Mouse (Mus musculus) layer of hippocampus, postnatal 14 days (tissue): Measurements from ENCODE around the gene Rora. TPM values are rescaled to one million over a fixed set of nuclear protein-coding genes. Genes with fewer than 3 reads are reported as not detected.

ENCODE experiments used
- DNase-seq, 2 experiments: peaks; one replicate each; pipeline ENCODE4 v3.0.0; 2021 to 2022; ENCODE audit warnings: low spot score in 2 of 2, mixed read lengths in 1 of 2
- total RNA-seq, 2 experiments: library from RNA; stranded (reverse); gene quantifications; 2 replicates each; pipeline ENCODE4 v1.2.3; 2021

Rora gene
- total RNA-seq, 2 experiments from 2014 or later: 29.3 to 49.5 TPM

DNA sequence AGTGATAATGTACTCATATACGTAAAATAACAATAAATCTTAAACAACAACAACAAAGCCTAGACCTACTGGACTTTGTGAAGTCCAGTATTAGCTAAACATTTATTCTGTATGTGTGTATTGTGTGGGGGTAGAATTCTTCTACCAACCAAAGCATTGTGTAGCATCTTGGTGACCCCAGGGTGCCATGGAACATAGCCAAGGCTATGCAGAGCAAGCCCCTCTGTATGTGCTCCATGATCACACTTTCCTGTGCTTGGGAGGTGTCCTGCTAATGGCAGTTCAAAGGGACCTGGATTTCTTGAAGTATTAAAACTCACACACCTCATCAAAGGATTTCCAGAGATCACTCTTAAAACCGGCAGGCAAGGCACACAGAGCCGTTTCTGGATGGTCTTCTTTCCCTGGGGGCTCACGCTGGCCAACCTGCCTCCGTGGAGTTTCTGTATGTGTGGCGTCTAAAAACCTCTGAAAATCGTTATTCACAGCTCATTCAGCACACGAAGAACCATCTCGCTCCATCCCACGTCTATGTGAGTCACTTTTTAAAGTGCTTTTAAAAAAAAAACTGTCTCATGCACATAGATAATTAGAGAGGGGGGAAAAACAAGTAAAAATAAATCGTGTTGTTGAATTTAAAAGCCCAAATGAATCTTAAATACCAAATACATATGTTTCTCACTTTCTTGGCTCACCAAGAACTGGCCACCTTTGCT is 92.5 kb downstream of the Rora start:
- no peak for DNase-seq

GRCm38 (mm10) chr9:68756976-68757375 is 103.4 kb downstream of the Rora start:
- DNase-seq: no peak

DNA sequence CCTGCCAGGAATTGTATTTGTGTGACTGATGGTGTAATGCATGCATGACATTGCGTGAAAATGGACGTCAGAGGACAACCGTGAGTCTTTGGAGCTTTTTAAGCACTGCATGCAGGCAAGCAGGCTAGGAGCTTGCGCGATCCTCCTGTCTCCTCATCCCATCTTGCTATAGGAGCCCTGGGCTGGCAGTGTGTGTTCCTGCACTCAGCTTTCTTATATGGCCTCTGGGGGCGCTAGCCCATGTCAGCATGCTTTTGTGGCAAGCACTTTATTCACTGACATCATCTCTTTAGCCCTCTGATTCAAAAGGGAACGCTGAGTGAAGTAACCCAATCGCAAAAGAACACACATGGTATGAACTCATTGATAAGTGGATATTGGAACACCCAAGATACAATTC is 105.7 kb downstream of the Rora start:
- DNase-seq: no peak

GRCm38 (mm10) chr9:68760329-68760728 is 106.7 kb downstream of the Rora start:
- DNase-seq: no peak

- DNase-seq: no peak
Measured at GRCm38 (mm10) chr9:68760876-68761275, 107.3 kb downstream of the Rora start.

- DNase-seq: no peak
Measured at GRCm38 (mm10) chr9:68761672-68762071, 108.1 kb downstream of the Rora start.

DNA sequence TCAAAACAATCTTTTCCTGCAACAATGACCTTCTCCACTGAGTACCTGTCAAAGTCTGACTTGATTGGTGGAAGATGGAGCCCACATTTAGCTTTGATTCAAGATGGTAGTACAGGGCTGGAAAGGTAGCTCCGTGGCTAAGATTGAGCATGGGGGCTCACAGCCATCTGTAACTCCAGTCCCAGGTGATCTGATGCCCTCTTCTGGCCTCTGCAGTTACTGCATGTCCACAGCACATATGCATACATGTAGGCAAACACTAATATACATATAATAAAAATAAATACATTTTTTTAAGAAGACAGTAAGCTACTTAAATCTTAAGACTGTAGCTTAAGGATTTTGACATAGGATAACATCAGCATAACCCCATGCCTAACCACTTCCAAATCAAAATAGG is 112.0 kb downstream of the Rora start:
- DNase-seq: peak in 1 of 2 experiments; percentile 14

DNA sequence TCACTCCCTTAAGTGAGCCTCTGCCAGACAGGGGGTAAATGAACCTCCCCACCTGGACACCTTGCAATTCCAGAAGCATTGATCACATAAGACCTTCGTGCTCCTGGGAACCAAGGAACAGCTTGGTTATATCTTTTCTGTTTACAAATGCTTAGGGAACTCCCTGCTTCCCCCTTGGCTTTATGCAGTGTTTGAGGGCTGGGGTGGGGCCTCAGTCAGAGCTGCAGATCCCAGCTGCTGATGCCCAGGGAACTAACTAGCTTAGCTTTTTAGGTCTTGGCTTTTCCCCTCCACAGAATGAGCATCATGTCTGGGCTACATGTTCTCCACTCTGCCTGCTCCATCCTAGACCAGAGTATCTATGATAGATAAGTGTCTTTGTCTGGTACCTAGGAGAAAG is 116.1 kb downstream of the Rora start:
- no peak for DNase-seq

DNA sequence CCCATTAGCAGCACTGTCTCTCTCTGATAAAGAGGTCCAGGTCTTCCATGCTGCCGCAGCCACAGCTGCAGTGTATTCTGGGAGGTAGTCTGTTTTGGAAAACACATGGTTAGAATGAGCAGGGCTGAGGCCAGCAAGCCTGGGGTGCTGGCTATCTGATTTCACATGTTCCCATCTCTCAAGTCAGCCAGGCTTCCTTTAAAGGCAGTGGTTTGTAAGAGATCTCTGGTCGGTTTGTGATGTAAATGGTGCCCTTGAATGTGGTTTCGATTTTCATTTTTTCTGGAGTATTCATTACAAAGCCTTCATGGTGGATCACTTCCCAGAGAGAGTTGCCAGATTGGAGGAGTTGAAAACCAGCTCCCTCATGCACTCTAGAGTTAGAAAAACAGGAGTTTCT is 117.8 kb downstream of the Rora start:
- DNase-seq: no peak

DNA sequence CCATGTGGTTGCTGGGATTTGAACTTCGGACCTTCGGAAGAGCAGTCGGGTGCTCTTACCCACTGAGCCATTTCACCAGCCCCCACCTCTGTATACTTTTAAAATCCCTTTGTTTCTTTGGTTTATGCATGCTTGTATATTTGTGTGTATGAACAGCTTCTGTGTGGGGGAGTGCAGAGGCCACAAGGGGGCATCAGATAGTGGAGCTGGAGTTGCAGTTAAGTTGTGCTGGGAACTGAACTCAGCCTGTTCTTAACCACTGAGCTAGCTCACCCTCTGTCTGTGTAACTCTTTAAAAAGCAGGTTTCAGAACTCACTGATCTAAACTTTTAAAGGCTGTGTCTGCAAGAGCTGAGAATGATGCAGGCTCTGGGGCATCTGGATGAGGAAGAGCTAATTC is 120.2 kb downstream of the Rora start:
- no peak for DNase-seq

DNA sequence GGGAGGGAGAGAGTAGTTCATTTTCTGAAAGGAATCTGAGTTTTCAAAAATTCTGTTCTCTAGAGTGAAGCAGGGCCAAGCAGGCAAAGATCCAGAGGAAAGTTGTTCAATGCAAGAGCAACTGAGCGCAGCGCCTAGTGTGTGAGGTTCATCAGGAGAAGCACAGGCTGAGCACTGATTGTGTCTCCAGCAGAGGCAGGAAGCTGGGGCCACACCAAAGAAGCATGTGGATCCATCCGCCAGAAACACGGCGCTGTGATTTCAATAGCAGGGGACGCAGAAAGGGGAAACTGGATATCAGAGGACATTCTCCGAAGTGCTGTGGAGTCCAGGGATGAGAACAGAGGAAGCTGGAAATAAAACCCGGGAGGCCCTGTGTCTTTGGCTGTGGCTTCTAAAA is 128.4 kb downstream of the Rora start:
- no peak for DNase-seq

DNA sequence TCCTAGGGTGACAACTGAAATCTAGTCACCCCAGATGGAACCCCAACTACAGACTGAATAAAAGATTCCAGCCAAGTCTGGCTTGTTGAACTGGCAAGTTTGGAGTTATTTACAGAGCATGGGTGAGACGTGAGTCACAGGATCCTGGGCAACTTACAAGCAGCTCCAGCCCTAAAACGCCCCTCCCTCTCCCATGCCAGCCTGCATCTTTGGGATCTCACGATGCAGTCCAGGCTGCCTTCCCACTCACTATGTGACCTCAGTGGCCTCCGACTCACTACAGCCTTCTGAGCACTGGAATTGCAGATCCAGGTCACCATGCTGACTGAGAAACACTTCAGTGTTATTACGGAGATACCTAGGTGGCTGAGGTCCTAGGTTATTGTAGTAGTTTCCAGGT is 129.0 kb downstream of the Rora start:
- no peak for DNase-seq

DNA sequence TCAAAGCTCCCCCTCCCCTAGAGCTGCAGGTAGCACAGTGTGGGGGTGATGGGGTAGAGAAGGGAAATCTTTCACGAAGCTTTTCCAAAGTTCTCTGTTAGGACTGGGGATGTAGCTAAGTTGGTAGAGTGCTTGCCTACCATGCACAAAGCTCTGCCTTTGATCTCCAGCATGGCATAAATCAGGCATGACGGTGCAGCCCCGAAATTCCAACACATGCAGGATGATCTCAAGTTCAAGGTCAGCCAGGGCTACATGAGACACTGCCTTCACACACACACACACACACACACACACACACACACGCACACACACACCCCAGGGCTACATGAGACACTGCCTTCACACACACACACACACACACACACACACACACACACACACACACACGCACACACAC is 129.7 kb downstream of the Rora start:
- no peak for DNase-seq

- no peak for DNase-seq
Measured at GRCm38 (mm10) chr9:68786614-68787293, 133.2 kb downstream of the Rora start.

GRCm38 (mm10) chr9:68787665-68788064 is 134.1 kb downstream of the Rora start:
- DNase-seq: no peak

DNA sequence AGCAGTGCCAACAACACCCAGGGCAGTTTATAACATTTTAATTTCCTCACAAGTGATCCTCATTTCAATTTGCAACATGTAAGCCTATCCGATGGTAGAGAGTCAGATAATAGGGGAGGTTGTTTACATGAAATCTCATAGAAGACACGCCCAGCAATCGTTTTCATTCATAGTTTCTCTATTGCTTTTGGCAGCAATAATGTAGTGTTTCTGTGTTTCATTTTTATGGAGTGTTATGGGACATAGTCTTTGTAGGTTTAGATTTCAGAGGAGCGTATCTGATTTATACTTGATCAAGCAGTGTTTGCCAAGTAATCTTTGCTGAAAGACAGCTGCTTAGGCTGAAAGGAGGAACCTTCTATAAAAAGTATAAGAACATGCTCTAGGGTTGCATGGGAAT is 137.3 kb downstream of the Rora start:
- no peak for DNase-seq

DNA sequence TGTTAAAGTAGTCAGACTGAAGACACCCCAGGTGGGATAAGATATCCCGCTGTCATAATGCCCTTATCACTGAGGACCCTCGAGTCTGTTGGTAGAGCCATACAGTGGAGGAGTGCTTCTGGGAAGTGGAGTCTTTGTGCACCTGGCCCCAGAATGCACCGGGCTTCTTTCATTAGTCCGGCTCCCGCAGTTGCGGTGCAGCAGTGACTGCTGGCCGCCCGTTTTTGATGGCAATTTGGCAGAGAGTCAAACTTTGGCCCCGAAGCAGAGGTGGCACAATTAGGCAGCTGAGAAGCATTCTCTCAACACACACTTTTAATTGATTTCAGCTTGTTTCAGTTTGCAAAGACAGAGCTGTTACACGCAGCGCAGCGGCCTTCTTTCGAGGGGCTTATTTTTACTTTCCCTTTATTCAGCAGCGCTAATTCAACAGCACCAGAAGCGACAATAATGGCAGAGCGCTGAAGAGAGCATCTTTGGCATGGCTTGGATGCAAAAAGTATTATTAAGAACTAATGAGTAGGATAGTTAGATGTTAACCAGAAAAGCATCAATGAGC is 138.5 kb downstream of the Rora start:
- peak; percentile 29 to 36 for DNase-seq

GRCm38 (mm10) chr9:68795314-68795713 is 141.7 kb downstream of the Rora start:
- no peak for DNase-seq

DNA sequence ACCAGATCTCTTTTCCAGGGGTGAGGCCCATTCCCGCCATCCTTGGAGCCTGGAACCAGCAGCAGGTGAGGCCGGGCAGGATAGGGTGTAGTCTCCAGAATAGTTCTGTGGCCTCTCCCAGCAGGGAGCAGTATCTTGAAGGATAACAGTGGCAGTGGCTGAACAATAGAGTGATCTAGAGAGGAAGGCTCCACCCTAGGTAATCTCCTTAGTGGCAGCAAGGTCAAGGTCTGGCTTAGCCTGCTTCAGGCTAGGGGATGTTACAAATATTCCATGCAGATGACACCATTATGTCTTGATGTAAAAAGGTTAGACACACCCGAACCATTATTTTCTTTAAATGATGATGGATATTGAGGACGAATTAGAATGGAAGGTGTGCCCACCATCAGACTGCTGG is 144.6 kb downstream of the Rora start:
- DNase-seq: no peak

DNA sequence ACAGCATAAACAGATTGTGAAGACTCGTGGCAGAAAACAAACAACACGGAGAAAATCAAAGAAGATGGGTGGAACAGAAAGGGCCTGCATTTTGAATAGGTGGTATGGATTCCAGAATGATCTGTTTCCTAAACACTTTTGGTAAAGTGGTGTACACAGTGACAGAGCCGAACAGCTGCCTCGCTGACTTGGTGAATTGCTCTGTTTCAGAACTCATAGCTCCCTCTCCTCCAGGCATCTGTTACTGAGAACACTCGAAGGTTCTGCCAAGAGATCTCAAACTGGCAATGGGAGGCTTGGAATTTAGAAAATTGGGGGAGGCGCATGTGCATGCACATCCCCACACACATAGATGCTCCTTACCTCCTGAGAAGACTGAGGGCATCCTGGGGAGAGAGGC is 145.5 kb downstream of the Rora start:
- DNase-seq: peak; percentile 17 to 60

- DNase-seq: no peak
Measured at GRCm38 (mm10) chr9:68804229-68804628, 150.6 kb downstream of the Rora start.

DNA sequence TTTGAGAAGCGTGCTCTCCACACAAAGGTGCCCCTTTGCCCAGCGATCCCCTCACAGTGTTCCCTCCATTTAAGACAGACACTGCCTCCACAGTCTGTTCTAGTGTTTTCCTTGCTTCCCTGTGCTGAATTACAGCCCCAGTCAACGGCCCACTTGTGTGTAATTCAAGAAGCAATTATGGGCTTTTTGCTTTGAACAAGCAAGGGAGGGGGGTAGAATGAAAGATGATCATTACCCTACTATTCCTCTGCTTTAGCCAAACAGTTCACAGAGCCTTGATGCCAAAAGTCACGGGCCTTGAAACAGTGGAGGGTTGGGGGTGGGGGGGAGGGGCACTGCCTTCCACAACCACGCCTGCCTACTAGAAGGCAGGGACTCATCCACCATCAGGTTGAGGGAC is 152.2 kb downstream of the Rora start:
- DNase-seq: no peak

DNA sequence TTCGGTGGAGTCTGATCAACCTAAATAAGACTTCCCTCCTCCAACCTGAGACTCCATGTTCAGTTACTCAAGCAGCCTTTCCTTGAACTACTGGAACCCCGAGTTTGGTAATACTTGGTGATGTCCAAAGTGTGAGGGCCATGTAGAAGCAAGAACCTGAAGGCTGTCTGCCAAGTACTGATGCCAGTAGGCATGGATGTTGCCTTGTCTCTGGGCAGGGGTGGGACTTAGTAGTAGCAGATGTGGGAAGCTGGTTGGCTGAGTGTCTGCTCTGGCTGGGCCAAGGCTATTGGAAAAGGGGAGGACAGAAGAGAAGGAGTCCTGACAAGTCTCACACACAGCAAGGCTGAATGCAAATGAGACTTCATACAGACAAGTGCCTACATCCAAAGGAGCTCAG is 154.1 kb downstream of the Rora start:
- DNase-seq: no peak
